Mouse (Mus musculus) heart, adult 2 months (tissue): ENCODE measurements at regions not wholly inside any gene's neighbourhood (a gene's known extent, or its start where the extent isn't known, plus 50 kb on each side); places are given as distances from the start of the nearest gene placed in this dataset.

Experiments used
- DNase-seq, 2 experiments: peaks; one replicate each; pipeline ENCODE4 v3.0.0; 2021
- H3K27ac ChIP-seq: fragments of 200-600 bp; 2 replicates; pipeline ENCODE4 v1.8.1; 2022
- H3K27me3 ChIP-seq: fragments of 200-500 bp; 2 replicates; pipeline ENCODE4 v1.6.1; 2012; ENCODE audit warnings: mild to moderate bottlenecking, low read length, inconsistent platforms, mixed read lengths; ENCODE audit not compliant: control insufficient read depth, insufficient read depth
- H3K36me3 ChIP-seq: fragments of 200-500 bp; 2 replicates; pipeline ENCODE4 v1.6.1; 2012; ENCODE audit warnings: low read length, inconsistent platforms; ENCODE audit not compliant: control insufficient read depth, insufficient read depth
- H3K4me1 ChIP-seq: fragments of 200-500 bp; 2 replicates; pipeline ENCODE4 v1.6.1; 2011; ENCODE audit warnings: low read length; ENCODE audit not compliant: control insufficient read depth, insufficient read depth
- H3K4me3 ChIP-seq: fragments of 200-600 bp; 2 replicates; pipeline ENCODE4 v1.8.1; 2022
- H3K79me2 ChIP-seq: fragments of 200-500 bp; replicated peaks from 2 replicates; pipeline ENCODE4 v1.6.1; 2012; ENCODE audit warnings: mild to moderate bottlenecking, inconsistent platforms, low read length, moderate library complexity, mixed read lengths; ENCODE audit not compliant: control insufficient read depth, insufficient read depth
- H3K9ac ChIP-seq: fragments of 200-500 bp; 2 replicates; pipeline ENCODE4 v1.6.1; 2012; ENCODE audit warnings: low read depth, mild to moderate bottlenecking, control low read depth, inconsistent platforms, low read length, mixed read lengths
- CTCF ChIP-seq: fragments of 200-600 bp; IDR thresholded peaks from 2 replicates; pipeline ENCODE4 v1.8.1; 2022; ENCODE audit warnings: antibody characterized with exemption, mild to moderate bottlenecking, moderate library complexity
- EP300 ChIP-seq: fragments of 200-500 bp; IDR thresholded peaks from 2 replicates; pipeline ENCODE4 v1.6.1; 2011; ENCODE audit warnings: low read depth, low read length, control low read depth; ENCODE audit not compliant: insufficient read depth
- POLR2A ChIP-seq: fragments of 200-500 bp; IDR thresholded peaks from 2 replicates; pipeline ENCODE4 v1.6.1; 2011; ENCODE audit warnings: mild to moderate bottlenecking, low read depth, low read length, control low read depth; ENCODE audit not compliant: insufficient read depth
- WGBS: fragments of 180-500 bp; shearing (Covaris S2); methylation state at CpG from one replicate; pipeline ENCODE4 v1.1.7; 2018; 5-methylcytosine and 5-hydroxymethylcytosine counted together
- intact Hi-C: fragments of 180-260 bp; cut with DNase I; formaldehyde crosslinking; loops from one replicate; pipeline ENCODE4 v1.15.1; 2025

DNA sequence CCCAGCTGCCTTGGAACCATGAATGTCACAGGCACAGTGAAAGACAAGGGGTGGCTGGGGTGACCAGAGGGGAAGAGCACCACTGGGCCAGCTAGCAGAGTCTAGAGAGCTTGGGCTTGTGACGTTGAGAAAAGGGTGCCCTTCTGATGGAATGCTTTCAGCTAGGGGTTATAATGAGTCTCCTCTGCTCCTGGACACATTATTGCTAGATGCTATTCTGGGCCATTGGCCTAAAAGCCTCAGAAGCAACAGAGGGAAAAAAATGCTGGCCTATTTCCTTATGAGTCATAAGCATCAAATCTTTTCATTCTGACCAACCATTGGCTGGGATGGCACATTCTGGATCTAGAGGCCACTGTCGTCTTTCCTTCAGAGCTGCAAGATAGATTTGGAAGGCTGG lies 369.8 kb upstream of the Tshz3 start:
- Histone ChIP-seq H3K79me2 (no peaks in the 10 kb centered on the region), H3K27ac (no peak overlapping the region), H3K27me3 (no peaks in the 10 kb centered on the region), H3K9ac (no peak overlapping the region), H3K4me1 (no peaks in the 10 kb centered on the region), H3K4me3 (no peak overlapping the region), H3K36me3 (no peaks in the 10 kb centered on the region)
- WGBS = 57% methylated on average over 2 of the region's 2 CpGs
- intact Hi-C loops = no loop called here
- DNase-seq = no peak
- no peak for TF ChIP-seq POLR2A
- no peak for TF ChIP-seq EP300
- TF ChIP-seq CTCF = no peak

DNA sequence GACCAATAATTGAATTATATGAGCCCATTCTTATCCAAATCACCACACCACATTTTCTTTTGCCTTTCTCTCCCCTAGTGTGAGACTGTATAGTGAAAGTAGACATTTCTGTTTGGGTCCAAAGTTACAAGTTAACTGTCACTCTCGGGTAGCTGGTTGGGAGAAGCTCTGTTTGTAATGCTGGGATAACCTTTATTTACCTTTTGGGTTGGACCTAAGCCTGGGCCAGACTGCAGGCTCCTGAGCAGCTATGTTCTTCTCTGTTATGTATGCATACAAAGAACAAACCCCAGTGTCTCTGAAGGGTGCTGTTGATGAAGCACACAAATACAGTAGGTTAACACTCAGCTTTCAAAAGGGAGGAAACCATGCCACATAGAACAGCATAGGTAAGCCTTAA lies 373.9 kb upstream of the Tshz3 start:
- Histone ChIP-seq H3K4me3 (no peak overlapping the region), H3K36me3 (no peaks in the 10 kb centered on the region), H3K27me3 (no peaks in the 10 kb centered on the region), H3K9ac (no peak overlapping the region), H3K27ac (no peak overlapping the region), H3K79me2 (no peaks in the 10 kb centered on the region), H3K4me1 (no peaks in the 10 kb centered on the region)
- TF ChIP-seq POLR2A (no peak), CTCF (no peak), EP300 (no peak)
- 76% methylated on average over 1 of the region's 1 CpGs for WGBS
- no peak for DNase-seq
- intact Hi-C loops = no loop called here

- WGBS = 84% methylated on average over 4 of the region's 4 CpGs
- no peak overlapping the region for H3K27ac ChIP-seq
- peaks cover 4% of the 10 kb centered on the region; the same call in 1 of the 2 replicates for H3K4me1 ChIP-seq
- intact Hi-C loops = no loop called here
- H3K36me3 ChIP-seq = no peaks in the 10 kb centered on the region
- H3K9ac ChIP-seq = no peak overlapping the region
- no peak overlapping the region for H3K4me3 ChIP-seq
- DNase-seq = no peak
- H3K79me2 ChIP-seq = no peaks in the 10 kb centered on the region
- H3K27me3 ChIP-seq = no peaks in the 10 kb centered on the region
- no peak for TF ChIP-seq CTCF
- TF ChIP-seq EP300 = no peak
- no peak for TF ChIP-seq POLR2A
These were observed 375.7 kb upstream of the Tshz3 start for GRCm38 (mm10) chr7:36322181-36322580.

GRCm38 (mm10) chr7:36317466-36318212 lies 380.3 kb upstream of the Tshz3 start:
- Histone ChIP-seq H3K27me3 (no peaks in the 10 kb centered on the region), H3K4me1 (peaks cover 4% of the 10 kb centered on the region; the same call in 1 of the 2 replicates), H3K9ac (no peak overlapping the region), H3K36me3 (no peaks in the 10 kb centered on the region), H3K27ac (no peak overlapping the region), H3K79me2 (no peaks in the 10 kb centered on the region), H3K4me3 (no peak overlapping the region)
- WGBS = 17% methylated on average over 3 of the region's 3 CpGs
- peak; percentile 64 to 72 for DNase-seq
- intact Hi-C loops = loop anchor here (5.0 kb wide), 1 partner anchor 105 kb away; no protein-coding TSS in a partner anchor
- TF ChIP-seq EP300 (no peak), POLR2A (no peak)

DNA sequence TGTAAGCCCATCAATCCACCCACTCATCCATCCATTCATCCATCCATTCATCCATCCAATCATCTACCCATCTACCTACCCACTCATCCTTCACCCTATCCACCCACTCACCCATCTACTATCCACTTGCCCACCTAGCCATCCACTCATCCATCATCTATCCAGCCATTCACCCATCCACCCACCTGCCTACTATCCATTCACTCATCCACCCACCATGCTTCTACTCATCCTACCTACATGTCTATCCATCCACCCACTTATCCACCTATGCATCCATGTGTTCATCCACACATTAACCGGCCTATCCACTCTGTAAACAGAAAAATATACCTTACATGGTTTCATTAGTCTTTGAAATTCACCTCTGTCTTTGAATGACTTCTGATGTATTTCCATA lies 384.2 kb upstream of the Tshz3 start:
- 58% methylated on average over 1 of the region's 1 CpGs for WGBS
- TF ChIP-seq POLR2A (no peak), CTCF (no peak), EP300 (no peak)
- intact Hi-C loops = no loop called here

DNA sequence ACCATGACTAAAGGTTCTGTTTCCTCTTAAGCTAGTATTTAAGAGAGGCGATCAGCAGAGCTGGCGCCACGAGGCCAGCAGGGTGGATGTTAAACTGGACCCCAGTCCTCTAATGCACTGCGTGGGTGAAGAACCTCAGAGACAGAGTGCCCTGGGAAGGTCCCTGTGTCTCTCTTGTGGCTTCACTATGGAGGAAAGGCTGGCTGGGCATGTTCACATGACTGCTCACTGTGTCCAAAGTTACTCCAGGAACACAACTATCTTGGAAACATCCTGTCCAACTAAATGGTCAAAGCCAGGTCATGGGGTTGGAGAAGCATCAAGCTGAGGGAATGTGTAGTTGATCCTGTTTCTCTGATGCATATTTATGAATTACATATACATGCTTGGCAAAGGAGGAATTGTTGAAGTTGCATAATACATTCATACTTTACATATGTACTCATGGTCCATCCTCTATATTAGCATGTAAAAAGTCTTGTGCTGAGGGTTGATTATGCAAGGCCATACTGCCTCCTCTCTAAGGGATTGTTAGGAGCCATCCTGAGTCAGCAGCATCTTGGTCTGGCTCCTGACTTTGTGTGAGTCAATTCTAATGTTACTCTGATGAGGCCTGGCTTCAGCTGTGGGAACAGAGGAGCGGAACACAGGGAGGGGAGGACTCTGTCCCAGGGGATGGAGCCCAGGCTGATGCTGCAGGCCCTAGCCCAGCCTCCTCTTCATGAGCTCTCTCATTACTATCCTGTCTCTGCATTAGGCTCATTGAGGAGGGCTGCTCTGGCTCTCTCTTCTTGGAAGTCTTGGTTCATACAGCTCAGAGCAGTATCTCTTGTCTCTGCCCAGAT lies 387.9 kb upstream of the Tshz3 start:
- TF ChIP-seq CTCF (no peak), EP300 (0 out of 2 replicates have a peak, but pooled peaks have one; percentile 52)
- Histone ChIP-seq H3K79me2 (no peaks in the 10 kb centered on the region), H3K9ac (no peak overlapping the region), H3K27me3 (no peaks in the 10 kb centered on the region), H3K36me3 (no peaks in the 10 kb centered on the region), H3K27ac (no peak overlapping the region; the same call in 1 of the 2 replicates), H3K4me1 (peaks cover 2% of the 10 kb centered on the region), H3K4me3 (no peak overlapping the region)
- WGBS = 78% methylated on average over 5 of the region's 5 CpGs
- intact Hi-C loops = no loop called here
- DNase-seq = peak; percentile 57 to 68

More for the DNA sequence above, 384.2 kb upstream of the Tshz3 start:
- no peak overlapping the region for H3K9ac ChIP-seq
- peaks cover 7% of the 10 kb centered on the region for H3K4me1 ChIP-seq
- no peak overlapping the region for H3K4me3 ChIP-seq
- no peaks in the 10 kb centered on the region for H3K79me2 ChIP-seq
- no peak overlapping the region for H3K27ac ChIP-seq
- no peaks in the 10 kb centered on the region for H3K36me3 ChIP-seq
- H3K27me3 ChIP-seq = no peaks in the 10 kb centered on the region
- DNase-seq = no peak
